Mouse (Mus musculus): Measurements from ENCODE around the gene Syn2. TPM values are rescaled to one million over a fixed set of nuclear protein-coding genes. Genes with fewer than 3 reads are reported as not detected.
A peak's percentile ranks its signal among the peaks of the same experiment; 100 is the strongest.

Gene Syn2
- total and polyA plus RNA-seq, 3 experiments = 0.16 TPM; not detected in 2

DNA sequence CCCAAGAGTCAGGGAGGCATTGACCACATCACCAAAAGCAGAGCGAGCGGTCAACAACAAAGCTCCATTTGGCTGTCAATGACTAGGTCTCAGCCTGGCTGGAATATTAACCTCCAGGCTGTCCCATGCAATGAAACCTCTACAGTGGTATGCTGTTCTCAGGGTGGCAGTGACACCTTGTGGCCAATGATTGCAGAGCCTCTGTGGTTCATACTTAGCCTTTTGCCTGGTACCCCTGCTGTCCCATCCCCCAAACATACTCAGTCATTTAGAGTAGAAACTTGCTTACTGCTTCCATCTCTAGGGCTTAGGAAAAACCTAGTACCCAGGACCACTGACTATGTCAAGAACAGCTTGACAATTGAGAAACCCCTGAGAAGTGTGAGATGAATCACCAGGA, 133.2 kb downstream of the Syn2 start:
- no peaks in the 10 kb centered on the region for H3K4me1 ChIP-seq (ENCODE audit: insufficient read depth, low read depth, low read length)
- peak; percentile 4 for DNase-seq (ENCODE audit: low spot score)

DNA sequence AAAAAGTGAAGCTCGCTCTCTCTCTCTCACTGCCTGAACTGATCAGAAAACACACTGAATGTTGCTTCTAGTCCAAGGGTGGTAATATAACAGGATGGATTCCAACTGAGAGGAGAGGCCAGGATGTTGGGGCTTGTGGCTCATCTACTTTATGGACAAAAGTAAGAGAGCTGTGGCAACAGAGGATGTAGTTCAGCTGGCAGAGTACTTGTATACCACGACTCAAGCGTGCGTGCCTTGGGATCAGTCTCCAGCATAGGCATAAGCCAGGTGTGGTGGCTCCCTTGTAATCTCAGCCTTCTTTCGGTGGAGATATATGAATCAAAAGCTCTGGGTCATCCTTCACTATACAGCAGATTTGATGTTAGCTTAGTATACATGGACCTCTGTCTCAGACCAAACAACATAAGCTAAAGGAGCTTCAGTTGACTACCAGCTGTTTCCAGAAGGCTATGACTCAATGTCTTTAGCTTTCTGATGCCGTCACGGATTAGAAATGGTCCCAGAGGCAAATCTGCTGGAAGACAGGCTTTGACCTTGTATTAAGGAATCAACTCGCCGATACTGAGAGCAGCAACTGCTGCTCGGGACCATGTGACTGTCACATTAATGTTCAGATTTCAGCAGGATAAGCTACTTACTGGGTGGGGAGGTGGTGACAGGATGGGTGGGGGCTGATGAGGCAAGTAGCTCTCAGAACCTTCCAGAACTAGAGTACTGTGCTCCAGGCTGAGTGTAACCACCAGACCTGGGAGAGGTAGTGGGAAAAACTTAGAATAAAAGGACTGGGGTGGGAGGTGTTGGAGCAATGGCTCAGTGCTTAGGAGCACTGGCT, 134.1 kb downstream of the Syn2 start:
- Histone ChIP-seq H3K4me3 (ENCODE audit: low read depth, low read length) (no peak overlapping the region), H3K4me1 (ENCODE audit: insufficient read depth, low read depth, low read length) (no peaks in the 10 kb centered on the region), H3K27me3 (ENCODE audit: insufficient read depth, low read length) (peaks cover 7% of the 10 kb centered on the region; the same call in 1 of the 2 replicates), H3K9me3 (replicated peaks) (no peaks in the 10 kb centered on the region), H3K36me3 (replicated peaks) (no peaks in the 10 kb centered on the region)
- DNase-seq (ENCODE audit: low spot score) (no peak), ATAC-seq (ENCODE audit: extremely low read depth, insufficient number of reproducible peaks, low FRiP score, poor library complexity, severe bottlenecking) (no peak)
- TF ChIP-seq CTCF (IDR thresholded peaks at IDR 0.05; ENCODE audit: low read depth, low read length) = no peak
- no peak for TF ChIP-seq POLR2AphosphoS5 (IDR thresholded peaks at IDR 0.05; ENCODE audit: insufficient replicate concordance, low read depth, low read length)
- TF ChIP-seq TAL1 (conservative IDR thresholded peaks at IDR 0.05; ENCODE audit: low read depth, low read length) = no peak
- TF ChIP-seq GATA1 (IDR thresholded peaks at IDR 0.05; ENCODE audit: borderline replicate concordance, low read length) = no peak
- no peak for TF ChIP-seq GATA2 (IDR thresholded peaks at IDR 0.05; ENCODE audit: borderline replicate concordance, low read depth, low read length)

More for the DNA sequence above, 133.2 kb downstream of the Syn2 start:
- Histone ChIP-seq H3K4me3 (ENCODE audit: low read depth, low read length) (no peak overlapping the region), H3K27me3 (ENCODE audit: insufficient read depth, low read length) (0 out of 2 replicates have a peak, but pooled peaks cover 8% of the 10 kb centered on the region), H3K9me3 (replicated peaks) (no peaks in the 10 kb centered on the region), H3K36me3 (replicated peaks) (no peaks in the 10 kb centered on the region)
- no peak for TF ChIP-seq TAL1 (conservative IDR thresholded peaks at IDR 0.05; ENCODE audit: low read depth, low read length)
- TF ChIP-seq GATA1 (IDR thresholded peaks at IDR 0.05; ENCODE audit: borderline replicate concordance, low read length) = no peak
- no peak for TF ChIP-seq POLR2AphosphoS5 (IDR thresholded peaks at IDR 0.05; ENCODE audit: insufficient replicate concordance, low read depth, low read length)
- no peak for TF ChIP-seq CTCF (IDR thresholded peaks at IDR 0.05; ENCODE audit: low read depth, low read length)
- peak; percentile 45; the same call in 1 of the 2 replicates for ATAC-seq (ENCODE audit: extremely low read depth, insufficient number of reproducible peaks, low FRiP score, poor library complexity, severe bottlenecking)

DNA sequence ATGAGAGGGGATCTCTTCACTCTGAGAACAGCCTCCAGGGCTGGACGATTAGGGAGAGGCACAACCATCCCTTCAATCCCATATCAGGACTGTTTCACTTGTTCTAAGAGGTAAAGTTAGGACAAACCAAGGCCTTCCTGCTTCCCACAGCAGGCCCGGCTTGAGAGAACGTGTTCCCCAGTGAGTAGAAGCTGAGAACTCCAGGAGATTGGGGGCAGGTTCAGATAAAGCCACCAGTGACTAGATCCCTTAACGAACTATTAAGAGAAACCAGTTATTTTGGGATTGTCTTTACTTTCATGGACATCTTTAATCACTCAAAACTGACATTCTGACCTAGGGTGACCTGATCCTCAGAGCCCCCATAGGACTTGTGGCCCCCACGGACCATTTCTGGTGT, 134.9 kb downstream of the Syn2 start:
- Histone ChIP-seq H3K4me3 (ENCODE audit: low read depth, low read length) (no peak overlapping the region), H3K4me1 (ENCODE audit: insufficient read depth, low read depth, low read length) (no peaks in the 10 kb centered on the region), H3K9me3 (replicated peaks) (no peaks in the 10 kb centered on the region), H3K36me3 (replicated peaks) (no peaks in the 10 kb centered on the region), H3K27me3 (ENCODE audit: insufficient read depth, low read length) (peaks cover 7% of the 10 kb centered on the region; the same call in 1 of the 2 replicates)
- no peak for TF ChIP-seq GATA1 (IDR thresholded peaks at IDR 0.05; ENCODE audit: borderline replicate concordance, low read length)
- TF ChIP-seq CTCF (IDR thresholded peaks at IDR 0.05; ENCODE audit: low read depth, low read length) = no peak
- TF ChIP-seq POLR2AphosphoS5 (IDR thresholded peaks at IDR 0.05; ENCODE audit: insufficient replicate concordance, low read depth, low read length) = no peak
- no peak for TF ChIP-seq TAL1 (conservative IDR thresholded peaks at IDR 0.05; ENCODE audit: low read depth, low read length)
- TF ChIP-seq GATA2 (IDR thresholded peaks at IDR 0.05; ENCODE audit: borderline replicate concordance, low read depth, low read length) = no peak
- ATAC-seq (ENCODE audit: extremely low read depth, insufficient number of reproducible peaks, low FRiP score, poor library complexity, severe bottlenecking) (no peak), DNase-seq (ENCODE audit: low spot score) (no peak)

DNA sequence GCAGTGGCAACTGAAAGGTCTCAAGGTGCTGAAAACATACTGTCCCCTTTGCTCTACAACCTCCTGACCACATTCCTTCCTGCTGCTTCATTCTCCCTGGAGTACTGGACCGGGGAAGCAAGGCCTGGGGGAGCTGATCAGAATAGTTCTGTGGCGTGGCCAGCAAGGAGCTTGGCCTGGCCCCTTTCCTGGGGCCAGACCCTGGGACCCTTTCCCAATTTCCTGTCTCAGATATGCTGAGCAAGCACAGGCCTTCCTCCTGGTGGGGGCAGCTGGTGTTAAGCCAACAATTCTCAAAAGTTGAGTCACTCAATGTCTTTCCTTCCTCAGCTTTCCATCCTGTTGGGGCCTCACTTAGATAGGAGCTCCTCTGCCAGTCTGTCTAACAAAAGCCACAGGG, 135.4 kb downstream of the Syn2 start:
- DNase-seq (ENCODE audit: low spot score) = no peak
- no peaks in the 10 kb centered on the region for H3K36me3 ChIP-seq (replicated peaks)
- H3K4me3 ChIP-seq (ENCODE audit: low read depth, low read length) = no peak overlapping the region
- TF ChIP-seq GATA1 (IDR thresholded peaks at IDR 0.05; ENCODE audit: borderline replicate concordance, low read length) (no peak), TAL1 (conservative IDR thresholded peaks at IDR 0.05; ENCODE audit: low read depth, low read length) (no peak), GATA2 (IDR thresholded peaks at IDR 0.05; ENCODE audit: borderline replicate concordance, low read depth, low read length) (no peak), POLR2AphosphoS5 (IDR thresholded peaks at IDR 0.05; ENCODE audit: insufficient replicate concordance, low read depth, low read length) (no peak), CTCF (IDR thresholded peaks at IDR 0.05; ENCODE audit: low read depth, low read length) (no peak)
- H3K9me3 ChIP-seq (replicated peaks) = no peaks in the 10 kb centered on the region
- no peak for ATAC-seq (ENCODE audit: extremely low read depth, insufficient number of reproducible peaks, low FRiP score, poor library complexity, severe bottlenecking)
- H3K27me3 ChIP-seq (ENCODE audit: insufficient read depth, low read length) = peaks cover 7% of the 10 kb centered on the region; the same call in 1 of the 2 replicates
- H3K4me1 ChIP-seq (ENCODE audit: insufficient read depth, low read depth, low read length) = no peaks in the 10 kb centered on the region

- DNase-seq (ENCODE audit: low spot score) (no peak), ATAC-seq (ENCODE audit: extremely low read depth, insufficient number of reproducible peaks, low FRiP score, poor library complexity, severe bottlenecking) (no peak)
- Histone ChIP-seq H3K9me3 (replicated peaks) (no peaks in the 10 kb centered on the region), H3K36me3 (replicated peaks) (no peaks in the 10 kb centered on the region), H3K4me1 (ENCODE audit: insufficient read depth, low read depth, low read length) (no peaks in the 10 kb centered on the region), H3K27me3 (ENCODE audit: insufficient read depth, low read length) (peaks cover 7% of the 10 kb centered on the region; the same call in 1 of the 2 replicates), H3K4me3 (ENCODE audit: low read depth, low read length) (no peak overlapping the region)
- TF ChIP-seq CTCF (IDR thresholded peaks at IDR 0.05; ENCODE audit: low read depth, low read length) = no peak
- TF ChIP-seq POLR2AphosphoS5 (IDR thresholded peaks at IDR 0.05; ENCODE audit: insufficient replicate concordance, low read depth, low read length) = no peak
- TF ChIP-seq GATA2 (IDR thresholded peaks at IDR 0.05; ENCODE audit: borderline replicate concordance, low read depth, low read length) = no peak
- no peak for TF ChIP-seq TAL1 (conservative IDR thresholded peaks at IDR 0.05; ENCODE audit: low read depth, low read length)
- TF ChIP-seq GATA1 (IDR thresholded peaks at IDR 0.05; ENCODE audit: borderline replicate concordance, low read length) = no peak
Measured at GRCm38 (mm10) chr6:115271326-115271725, 136.6 kb downstream of the Syn2 start.

- Histone ChIP-seq H3K27me3 (ENCODE audit: insufficient read depth, low read length) (peaks cover 11% of the 10 kb centered on the region; the same call in 1 of the 2 replicates), H3K4me1 (ENCODE audit: insufficient read depth, low read depth, low read length) (no peaks in the 10 kb centered on the region), H3K36me3 (replicated peaks) (no peaks in the 10 kb centered on the region), H3K4me3 (ENCODE audit: low read depth, low read length) (no peak overlapping the region), H3K9me3 (replicated peaks) (no peaks in the 10 kb centered on the region)
- no peak for DNase-seq (ENCODE audit: low spot score)
- ATAC-seq (ENCODE audit: extremely low read depth, insufficient number of reproducible peaks, low FRiP score, poor library complexity, severe bottlenecking) = no peak
- TF ChIP-seq POLR2AphosphoS5 (IDR thresholded peaks at IDR 0.05; ENCODE audit: insufficient replicate concordance, low read depth, low read length) (no peak), GATA1 (IDR thresholded peaks at IDR 0.05; ENCODE audit: borderline replicate concordance, low read length) (no peak), CTCF (IDR thresholded peaks at IDR 0.05; ENCODE audit: low read depth, low read length) (no peak), TAL1 (conservative IDR thresholded peaks at IDR 0.05; ENCODE audit: low read depth, low read length) (no peak), GATA2 (IDR thresholded peaks at IDR 0.05; ENCODE audit: borderline replicate concordance, low read depth, low read length) (no peak)
Measured at GRCm38 (mm10) chr6:115271866-115272271, 137.2 kb downstream of the Syn2 start.

All from G1E (cell line).